Mouse (Mus musculus) erythroblast, embryonic 14.5 days (primary cell): ENCODE measurements around the gene Pdxdc1.

ENCODE experiments used
- GATA1 ChIP-seq: IDR thresholded peaks from 2 replicates; pipeline ENCODE4 v1.6.1; 2012; ENCODE audit warnings: low read length, inconsistent platforms, mixed read lengths
- TAL1 ChIP-seq: IDR thresholded peaks from 3 replicates; pipeline ENCODE4 v1.6.1; 2012; ENCODE audit warnings: low read length, inconsistent platforms, mixed read lengths

DNA sequence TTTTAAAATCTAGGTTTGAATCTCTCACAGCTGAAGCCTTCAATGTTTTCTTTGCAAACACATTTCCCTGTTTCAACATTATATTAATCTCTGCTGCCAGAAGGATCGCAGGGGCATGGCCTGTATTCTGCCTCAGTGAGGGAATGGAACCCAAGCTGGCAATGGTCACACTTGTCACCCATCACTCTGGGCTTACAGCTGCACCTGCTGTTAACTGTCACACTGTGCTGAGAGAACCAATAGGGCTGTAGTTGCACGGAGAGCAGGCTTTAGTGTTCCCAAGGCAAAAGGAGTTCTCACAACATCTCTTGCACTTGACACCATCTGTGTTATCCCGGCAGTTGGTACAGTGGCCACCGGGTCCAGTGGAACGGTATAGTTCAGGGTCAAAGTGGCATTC is 17.2 kb upstream of the Pdxdc1 start:
- TF ChIP-seq TAL1 (no peak), GATA1 (no peak)
